Mouse (Mus musculus) cerebellum, adult 8-10 months (tissue): Measurements from ENCODE around the gene Pank4.
A peak's percentile ranks its signal among the peaks of the same experiment; 100 is the strongest.

Experiments used
- DNase-seq: peaks from one replicate; pipeline ENCODE4 v3.0.0; 2022

Gene Pank4

DNA sequence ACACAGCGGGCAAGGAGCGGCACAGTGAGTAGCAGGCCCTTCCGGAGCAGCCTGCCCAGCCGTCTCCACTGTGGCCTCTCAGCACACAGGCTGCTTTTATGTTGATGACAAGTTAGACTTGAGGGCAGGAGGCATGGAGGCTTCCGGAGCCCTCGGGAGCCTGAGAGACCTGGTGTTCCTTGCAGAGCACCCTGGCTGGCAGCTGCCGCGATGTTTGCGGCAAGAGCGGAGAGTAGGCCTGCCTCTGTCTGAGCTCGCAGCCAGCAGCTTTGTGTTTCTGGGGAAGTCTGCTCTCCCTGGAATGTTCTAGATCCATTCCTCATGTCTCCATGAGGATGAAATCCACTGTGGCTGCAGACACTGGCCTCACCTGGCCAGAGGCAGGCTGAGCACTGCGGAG, 8.6 kb downstream of the Pank4 start:
- DNase-seq: no peak

DNA sequence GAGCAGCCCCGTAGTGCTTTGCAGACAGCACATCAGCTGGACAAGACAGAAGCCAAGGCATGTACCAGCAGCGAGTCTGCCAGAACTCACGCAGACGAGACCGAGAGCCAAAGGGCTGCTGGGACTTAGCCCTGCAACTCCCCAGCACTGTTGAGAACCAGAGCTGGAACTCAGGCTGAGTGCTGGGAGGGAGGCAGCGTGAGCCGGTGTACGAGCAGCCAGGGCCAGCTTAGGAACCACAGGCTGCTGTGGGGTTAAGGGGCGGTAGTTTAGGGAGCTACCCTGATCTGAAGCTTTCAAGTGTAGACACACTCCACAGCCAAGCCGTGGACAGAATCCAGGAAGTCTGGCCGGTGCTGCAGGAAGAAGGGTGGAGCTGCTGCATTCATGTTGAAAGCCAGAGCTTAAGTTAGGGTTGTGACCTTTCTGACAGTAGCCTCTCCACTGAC, 10.3 kb downstream of the Pank4 start:
- no peak for DNase-seq

GRCm38 (mm10) chr4:154980110-154980509, 16.2 kb downstream of the Pank4 start:
- DNase-seq: no peak

DNA sequence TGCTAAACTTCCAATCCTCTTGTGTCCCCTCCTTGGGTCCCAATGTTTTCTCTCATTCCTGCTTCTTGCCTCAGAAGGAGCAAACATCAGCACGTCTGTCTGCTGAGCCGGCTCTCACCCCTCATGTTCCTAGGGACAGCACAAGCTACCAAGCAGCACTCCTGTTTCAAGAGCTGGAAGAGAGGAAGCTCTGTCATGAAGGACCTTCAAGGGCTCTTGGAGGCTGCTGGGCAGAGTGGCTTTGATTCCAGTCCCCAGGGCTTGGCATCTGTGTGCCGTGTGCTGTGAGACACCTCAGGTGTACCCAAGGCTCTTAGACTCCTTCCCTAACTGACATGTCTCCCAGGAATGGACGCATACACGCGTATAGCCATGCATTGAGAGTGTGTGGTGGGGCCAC, 17.2 kb downstream of the Pank4 start:
- no peak for DNase-seq

GRCm38 (mm10) chr4:154981530-154981929, 17.6 kb downstream of the Pank4 start:
- DNase-seq: peak; percentile 68

DNA sequence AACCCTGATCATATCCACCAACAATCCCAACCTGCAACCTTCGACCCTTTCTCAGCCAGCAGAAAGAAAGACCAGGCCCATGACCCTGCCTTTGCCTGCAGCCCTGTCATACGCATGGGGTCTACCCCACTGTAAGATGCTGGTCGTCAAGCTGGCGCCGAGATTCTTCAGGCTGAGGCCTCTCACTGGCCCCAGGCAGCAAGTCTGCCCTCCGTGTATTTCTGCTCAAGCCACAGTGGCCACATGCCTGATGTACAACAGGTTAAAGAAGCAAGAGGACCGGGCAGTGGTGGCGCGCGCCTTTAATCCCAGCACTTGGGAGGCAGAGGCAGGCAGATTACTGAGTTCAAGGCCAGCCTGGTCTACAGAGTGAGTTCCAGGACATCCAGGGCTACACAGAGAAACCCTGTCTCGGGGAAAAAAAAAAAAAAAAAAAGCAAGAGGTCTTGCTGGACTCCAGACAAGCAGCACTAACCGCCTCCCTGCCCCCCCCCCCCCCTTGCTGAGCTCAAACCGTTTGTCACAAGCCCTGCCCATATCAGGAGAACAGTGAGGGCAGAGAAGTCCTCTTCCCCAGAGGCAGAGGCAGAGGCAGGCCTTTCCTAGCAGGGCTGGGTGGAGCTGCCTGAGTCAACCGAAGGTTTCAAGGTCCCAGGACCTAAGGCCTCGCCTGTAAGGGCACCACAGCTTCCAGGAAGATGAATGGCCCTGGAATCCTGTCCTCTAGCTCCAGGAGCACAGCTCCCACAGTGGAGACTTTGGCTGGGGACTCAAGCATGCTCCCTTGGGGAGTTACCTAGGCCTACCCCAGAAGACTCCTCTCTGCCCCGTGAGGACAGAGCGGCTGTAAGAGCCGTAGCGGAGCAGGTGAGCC, 18.6 kb downstream of the Pank4 start:
- no peak for DNase-seq

DNA sequence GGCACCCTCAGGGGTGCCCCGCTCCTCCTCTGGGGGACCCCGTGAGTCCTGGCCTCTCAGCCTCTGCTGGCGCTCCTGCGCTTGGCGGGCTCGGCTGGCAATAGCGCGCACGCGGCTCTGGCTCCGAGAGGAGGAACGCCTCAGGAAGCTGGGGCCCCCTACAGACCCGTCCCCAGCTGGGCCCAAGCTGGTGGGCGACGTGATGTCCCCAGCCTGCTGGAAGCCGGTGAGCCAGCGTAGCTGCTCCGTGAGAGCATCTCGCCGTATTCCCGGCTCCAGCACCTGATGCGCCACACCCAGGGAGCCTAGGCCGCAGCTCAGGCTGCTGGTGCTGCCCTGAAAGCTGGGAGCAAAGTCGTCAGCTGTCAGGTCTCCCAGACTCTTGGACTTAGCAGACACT, 19.8 kb downstream of the Pank4 start:
- no peak for DNase-seq

DNA sequence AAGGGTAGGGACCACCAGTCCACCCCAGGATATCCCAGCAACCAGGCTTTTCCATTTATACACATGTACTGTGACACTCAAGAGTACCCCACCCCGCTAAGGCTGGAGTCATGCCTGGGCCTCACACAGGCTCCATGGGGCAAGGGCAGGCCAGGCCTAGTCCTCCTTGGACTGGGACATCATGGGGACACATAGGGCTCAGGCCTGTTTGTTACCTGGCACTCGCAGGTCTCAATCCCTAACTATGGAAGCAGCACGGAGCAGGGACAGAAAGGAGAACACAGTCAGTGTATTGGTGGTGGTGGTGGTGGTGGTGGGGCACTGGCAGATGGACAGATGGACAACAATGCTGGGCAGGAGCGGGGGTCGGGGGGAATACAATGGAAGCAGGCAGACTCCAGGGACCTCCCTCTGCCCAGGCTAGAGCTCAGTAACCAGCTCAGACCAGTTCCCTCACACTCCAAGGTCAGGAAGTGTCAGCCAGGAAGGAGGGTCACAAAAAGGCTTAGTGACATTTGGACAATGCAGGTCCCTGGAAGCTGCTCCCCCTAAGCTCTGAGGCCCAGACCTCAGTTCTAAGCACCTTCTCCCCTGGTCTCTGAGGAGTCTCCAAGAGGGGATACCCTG, 21.3 kb downstream of the Pank4 start:
- DNase-seq: no peak

GRCm38 (mm10) chr4:154986096-154986495, 22.2 kb downstream of the Pank4 start:
- DNase-seq: peak; percentile 74

DNA sequence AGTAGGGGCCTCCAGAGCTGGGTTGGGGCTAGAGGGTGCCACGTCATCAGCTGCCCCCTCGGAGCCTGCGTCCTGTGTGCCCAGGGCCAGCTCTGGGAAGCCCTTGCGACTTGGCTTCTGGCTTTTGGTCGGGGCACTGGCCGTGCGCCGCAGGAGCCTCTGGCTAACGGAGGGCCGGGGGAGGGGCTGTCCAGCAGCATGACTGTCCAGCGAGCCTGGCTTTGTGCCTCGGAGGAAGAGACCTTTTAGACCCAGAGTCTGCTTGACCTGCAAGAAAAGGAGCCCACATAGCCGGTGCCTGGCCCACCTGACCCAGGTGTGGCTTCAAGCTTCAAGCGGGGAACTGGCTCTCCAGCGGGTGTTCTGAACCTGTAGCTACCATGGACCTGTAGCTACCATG, 22.8 kb downstream of the Pank4 start:
- DNase-seq: no peak

DNA sequence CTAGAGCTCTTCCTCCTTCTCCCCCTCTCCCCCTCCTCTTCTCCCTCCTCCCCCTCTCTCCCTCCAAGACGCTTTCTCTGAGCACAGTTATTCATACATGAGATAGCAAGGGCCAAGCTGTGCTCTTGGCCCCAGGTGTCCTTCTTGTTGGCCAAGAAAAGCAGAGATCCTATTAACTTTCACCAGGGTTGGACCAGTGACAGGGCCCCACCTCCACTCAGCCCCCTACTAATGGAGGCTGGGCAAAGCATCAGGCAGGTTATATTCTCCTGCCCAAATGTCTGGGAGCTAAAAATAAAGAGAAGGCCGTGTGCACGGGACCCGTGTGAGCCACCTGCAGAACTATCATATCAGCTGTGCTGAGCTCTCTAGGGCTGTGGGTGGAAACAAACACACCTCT, 31.0 kb downstream of the Pank4 start:
- DNase-seq: no peak

GRCm38 (mm10) chr4:154996572-154997154, 32.7 kb downstream of the Pank4 start:
- DNase-seq: no peak

GRCm38 (mm10) chr4:154999379-154999778, 35.5 kb downstream of the Pank4 start:
- DNase-seq: no peak

GRCm38 (mm10) chr4:155005278-155005677, 41.4 kb downstream of the Pank4 start:
- DNase-seq: no peak

GRCm38 (mm10) chr4:155006296-155006695, 42.4 kb downstream of the Pank4 start:
- no peak for DNase-seq

DNA sequence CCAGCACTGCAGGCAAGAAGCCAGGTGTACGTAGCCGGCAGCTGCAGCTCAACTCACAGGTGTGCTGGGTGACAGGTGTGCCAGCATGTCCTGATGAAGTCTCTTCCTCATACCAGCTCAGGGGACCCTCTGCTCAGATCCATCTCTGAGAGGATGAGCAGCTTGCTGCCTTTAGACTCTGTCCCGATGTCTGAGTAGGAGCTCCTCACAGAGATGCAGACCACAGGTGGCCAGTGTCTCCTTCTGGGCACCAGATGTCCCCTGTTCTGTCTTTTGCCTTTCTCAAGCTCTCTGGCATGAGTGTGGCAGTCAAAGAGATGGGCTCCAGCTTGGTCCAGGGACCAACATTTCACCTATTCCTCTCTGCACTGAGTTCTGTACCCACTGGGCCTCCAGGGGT, 43.7 kb downstream of the Pank4 start:
- no peak for DNase-seq

DNA sequence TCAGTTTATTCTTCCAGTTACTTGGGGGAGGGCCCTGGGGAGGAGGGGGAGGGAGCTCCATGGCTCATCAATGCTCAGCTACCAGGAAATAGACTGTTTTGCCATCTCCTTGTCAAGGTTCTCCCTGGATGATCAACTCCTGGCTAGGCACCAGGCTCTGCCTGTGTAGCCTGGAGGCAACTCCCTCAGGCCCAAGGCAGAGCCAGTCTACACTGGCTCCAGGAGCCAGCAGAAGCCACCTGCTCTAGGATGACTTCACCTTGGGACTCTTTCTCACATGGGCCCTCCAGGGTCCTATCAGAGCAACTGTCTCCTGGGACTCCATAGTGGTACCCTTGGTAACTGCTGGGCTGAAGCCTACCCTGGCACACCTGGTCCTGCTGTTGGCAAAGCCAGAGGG, 44.2 kb downstream of the Pank4 start:
- DNase-seq: no peak

- peak; percentile 39 for DNase-seq
Measured at GRCm38 (mm10) chr4:155009216-155009615, 45.3 kb downstream of the Pank4 start.

DNA sequence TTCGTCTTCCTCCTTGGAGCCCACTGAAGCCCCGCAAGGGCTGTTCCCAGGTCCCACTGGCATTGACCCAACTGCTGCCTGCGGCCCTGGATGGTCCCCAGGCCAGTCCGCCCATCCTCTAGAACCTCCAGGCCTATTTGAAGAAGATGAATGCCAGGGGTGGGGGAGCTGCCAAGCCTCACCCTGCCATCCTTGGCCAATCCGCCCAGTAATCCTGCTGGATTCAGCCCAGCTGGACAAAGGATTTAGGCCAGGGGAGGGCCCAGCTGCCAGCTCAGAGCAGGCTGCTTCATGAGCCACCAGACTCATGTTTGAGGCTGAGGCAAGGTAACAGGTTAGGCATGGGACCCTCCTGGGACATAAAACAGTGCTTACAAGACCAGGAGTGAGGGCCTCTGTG, 46.9 kb downstream of the Pank4 start:
- DNase-seq: peak; percentile 88

DNA sequence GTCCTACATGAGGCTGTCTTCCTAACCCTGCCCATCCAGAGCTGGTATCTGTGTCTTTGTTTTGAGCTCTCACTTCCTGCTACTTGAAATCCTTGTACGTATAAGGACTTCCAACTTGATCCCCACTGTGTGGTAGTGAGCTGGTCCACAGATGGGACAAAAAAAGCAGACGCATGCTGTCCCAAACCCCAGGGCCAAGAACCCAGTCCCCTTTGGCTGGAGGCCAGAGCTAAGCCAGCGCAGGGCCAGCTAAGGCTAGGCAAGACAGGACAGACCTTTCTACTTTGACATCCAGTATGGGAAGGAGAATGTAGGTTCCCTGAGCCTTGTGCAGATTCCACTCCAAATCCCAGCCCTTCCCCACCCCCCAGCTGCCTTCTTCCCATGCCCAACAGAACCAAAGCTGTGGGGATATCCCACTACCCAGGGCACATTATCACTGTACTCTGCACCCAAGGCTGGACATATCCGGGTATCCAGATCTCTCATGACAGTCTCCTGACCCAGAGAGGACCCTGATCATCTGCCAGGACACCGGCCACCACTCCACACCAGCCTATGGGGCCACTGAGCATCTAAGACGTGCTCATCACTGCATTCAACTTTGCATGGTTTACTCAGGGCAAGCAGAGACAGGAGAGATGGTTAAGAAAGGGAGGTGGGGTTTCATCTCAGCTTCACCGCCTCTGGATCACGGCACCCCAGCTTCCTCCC, 47.5 kb downstream of the Pank4 start:
- DNase-seq: peak; percentile 70

DNA sequence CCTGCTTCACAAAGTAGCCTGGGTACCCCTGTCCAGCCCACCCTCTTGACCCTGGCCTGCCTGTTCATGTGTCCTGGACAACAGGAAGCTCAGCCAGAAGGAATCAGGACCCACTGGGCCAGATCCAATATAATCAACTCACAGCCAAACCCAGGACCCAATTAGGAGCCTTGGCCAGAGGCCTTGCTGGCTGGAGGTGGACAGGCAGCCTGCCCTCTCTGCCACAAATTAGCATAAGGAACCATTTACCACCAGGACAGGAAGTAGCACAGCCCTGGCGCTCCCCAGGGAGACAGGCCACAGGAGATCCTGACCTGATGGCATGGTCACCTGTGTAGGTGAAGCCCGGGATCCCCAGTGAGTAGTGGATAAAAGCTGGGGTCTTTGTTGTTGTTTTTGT, 48.2 kb downstream of the Pank4 start:
- peak; percentile 67 for DNase-seq

DNA sequence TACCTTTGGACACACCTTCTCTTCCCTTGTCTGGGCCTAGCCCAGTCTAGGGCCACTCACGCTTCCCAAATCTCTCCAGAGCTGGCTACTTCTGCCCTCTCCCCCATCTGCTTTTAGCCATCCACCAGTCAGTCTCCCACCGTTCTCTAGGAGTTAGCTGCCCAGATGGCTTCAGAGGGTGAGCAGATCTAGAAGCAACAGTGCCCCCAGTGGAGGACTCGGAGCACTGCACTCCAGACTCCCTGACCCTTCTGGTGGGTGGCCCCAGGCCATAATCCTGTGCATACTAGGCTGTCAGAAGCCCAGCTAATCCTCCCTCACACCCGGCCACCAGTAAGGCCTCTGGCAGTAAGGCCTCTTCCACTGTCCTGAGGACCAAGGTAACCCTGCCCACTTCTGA, 48.9 kb downstream of the Pank4 start:
- peak; percentile 86 for DNase-seq

GRCm38 (mm10) chr4:155014244-155014643, 50.3 kb downstream of the Pank4 start:
- no peak for DNase-seq
